Mouse (Mus musculus): ENCODE results near the gene Tyw3. TPM values are rescaled to one million over a fixed set of nuclear protein-coding genes. Genes with fewer than 3 reads are reported as not detected.

Gene Tyw3
- polyA plus RNA-seq, 1 experiment from 2014 or later: 13.4 TPM

DNA sequence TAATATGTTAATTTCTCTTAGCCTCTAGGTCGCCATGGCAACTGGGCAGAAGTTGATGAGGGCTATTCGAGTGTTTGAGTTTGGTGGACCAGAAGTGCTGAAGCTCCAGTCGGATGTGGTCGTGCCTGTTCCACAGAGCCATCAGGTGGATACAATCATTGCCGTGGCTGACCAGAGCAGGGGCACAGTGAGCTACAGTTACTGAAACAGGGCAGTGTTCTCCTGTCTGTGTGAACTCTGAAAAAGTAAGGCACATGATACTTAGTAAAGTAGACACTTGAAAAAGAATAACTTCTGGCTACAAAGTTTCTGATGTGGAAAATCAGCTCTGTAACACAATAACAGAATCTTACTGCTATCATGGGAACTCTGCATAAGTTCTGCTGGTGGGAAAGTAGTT is 8.0 kb upstream of the Tyw3 start:
- no peaks in the 10 kb centered on the region for H3K9me3 ChIP-seq (replicated peaks; ENCODE audit: control insufficient read depth, low read length, poor library complexity, severe bottlenecking)
- no peak overlapping the region for H3K4me3 ChIP-seq (ENCODE audit: low read depth, low read length)
- H3K36me3 ChIP-seq (ENCODE audit: control insufficient read depth, insufficient read depth, low read length): no peaks in the 10 kb centered on the region
- H3K4me2 ChIP-seq (ENCODE audit: low read length): no peak overlapping the region
- H3K4me1 ChIP-seq (ENCODE audit: control insufficient read depth, insufficient read depth, low read length): no peaks in the 10 kb centered on the region
- H3K27ac ChIP-seq (ENCODE audit: low read length): no peak overlapping the region
- ATAC-seq: no peak
- no peaks in the 10 kb centered on the region for H3K27me3 ChIP-seq (ENCODE audit: control insufficient read depth, insufficient read depth, low read depth, low read length)
- H3K9ac ChIP-seq (ENCODE audit: low read depth, low read length): no peak overlapping the region
- WGBS: 66% methylated on average over 5 of the region's 5 CpGs

DNA sequence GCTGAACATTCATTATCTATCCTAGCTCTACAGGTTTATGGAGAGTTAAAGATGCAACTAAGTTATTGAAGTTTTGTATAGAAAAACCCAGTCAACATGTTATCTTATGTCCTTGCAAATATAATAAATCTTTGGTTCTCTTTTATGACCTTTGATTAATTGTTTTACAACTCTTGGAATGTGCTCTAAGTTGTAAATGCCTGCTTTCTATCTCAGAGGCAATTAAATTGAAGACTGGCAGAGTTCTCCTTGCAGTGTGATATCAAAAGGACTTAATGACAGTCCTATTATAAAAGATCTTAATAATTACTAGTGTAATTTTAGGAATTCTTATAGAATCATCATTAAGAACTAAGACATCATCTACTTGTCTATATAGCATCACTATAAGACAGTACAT is 5.2 kb upstream of the Tyw3 start:
- no peak overlapping the region for H3K4me3 ChIP-seq (ENCODE audit: low read depth, low read length)
- no peak overlapping the region for H3K27ac ChIP-seq (ENCODE audit: low read length)
- no peaks in the 10 kb centered on the region for H3K9me3 ChIP-seq (replicated peaks; ENCODE audit: control insufficient read depth, low read length, poor library complexity, severe bottlenecking)
- H3K27me3 ChIP-seq (ENCODE audit: control insufficient read depth, insufficient read depth, low read depth, low read length): no peaks in the 10 kb centered on the region
- no peaks in the 10 kb centered on the region for H3K36me3 ChIP-seq (ENCODE audit: control insufficient read depth, insufficient read depth, low read length)
- peaks cover 5% of the 10 kb centered on the region for H3K4me1 ChIP-seq (ENCODE audit: control insufficient read depth, insufficient read depth, low read length)
- no peak overlapping the region for H3K4me2 ChIP-seq (ENCODE audit: low read length)
- no peak overlapping the region for H3K9ac ChIP-seq (ENCODE audit: low read depth, low read length)
- ATAC-seq: no peak

- ATAC-seq: no peak
- no peak overlapping the region; the same call in 1 of the 2 replicates for H3K27ac ChIP-seq (ENCODE audit: low read length)
- peak overlapping the region; percentile 89 for H3K4me2 ChIP-seq (ENCODE audit: low read length)
- H3K4me3 ChIP-seq (ENCODE audit: low read depth, low read length): peak overlapping the region; percentile 83
- no peaks in the 10 kb centered on the region for H3K9me3 ChIP-seq (replicated peaks; ENCODE audit: control insufficient read depth, low read length, poor library complexity, severe bottlenecking)
- H3K9ac ChIP-seq (ENCODE audit: low read depth, low read length): peak overlapping the region; percentile 84
- peaks cover 10% of the 10 kb centered on the region for H3K4me1 ChIP-seq (ENCODE audit: control insufficient read depth, insufficient read depth, low read length)
- H3K36me3 ChIP-seq (ENCODE audit: control insufficient read depth, insufficient read depth, low read length): no peaks in the 10 kb centered on the region; the same call in 1 of the 2 replicates
- WGBS: 41% methylated on average over 7 of the region's 7 CpGs
- no peaks in the 10 kb centered on the region for H3K27me3 ChIP-seq (ENCODE audit: control insufficient read depth, insufficient read depth, low read depth, low read length)
Measured at GRCm38 (mm10) chr3:154597561-154597960, 657 bp upstream of the Tyw3 start.

DNA sequence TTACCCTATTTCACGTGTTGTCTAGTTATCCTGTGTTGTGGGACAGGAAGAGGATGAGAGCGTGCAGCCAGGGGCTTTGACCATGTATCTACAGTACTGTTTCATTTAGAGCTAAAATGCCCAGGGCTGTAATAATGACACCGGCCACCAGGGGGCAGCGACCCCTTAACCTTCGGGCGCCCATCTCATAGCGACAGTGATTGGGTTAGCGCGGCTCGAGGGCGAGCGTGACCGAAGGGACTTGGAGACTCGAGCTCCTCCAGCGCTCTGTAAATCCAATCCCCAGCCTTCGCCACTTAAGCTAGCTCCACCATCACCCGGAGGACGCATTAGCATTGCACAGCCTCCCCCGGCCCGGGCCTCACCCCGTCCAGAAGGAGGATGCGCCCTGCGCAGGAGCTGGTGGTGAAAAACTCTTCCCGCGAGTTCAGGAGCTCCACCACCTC is 393 bp downstream of the Tyw3 start, which contains the start of gene Cryz:
Cryz (plus strand) TSS at position 224 of the 446 bp plus-strand sequence.
- H3K36me3 ChIP-seq (ENCODE audit: control insufficient read depth, insufficient read depth, low read length): no peaks in the 10 kb centered on the region; the same call in 1 of the 2 replicates
- 0% methylated on average over 25 of the region's 25 CpGs for WGBS
- H3K27me3 ChIP-seq (ENCODE audit: control insufficient read depth, insufficient read depth, low read depth, low read length): no peaks in the 10 kb centered on the region
- peaks cover 10% of the 10 kb centered on the region for H3K4me1 ChIP-seq (ENCODE audit: control insufficient read depth, insufficient read depth, low read length)
- peak within 1 kb of the TSS; percentile 89 for H3K4me2 ChIP-seq (ENCODE audit: low read length)
- H3K9ac ChIP-seq (ENCODE audit: low read depth, low read length): peak within 1 kb of the TSS; percentile 84
- H3K27ac ChIP-seq (ENCODE audit: low read length): peak within 1 kb of the TSS; percentile 96
- H3K9me3 ChIP-seq (replicated peaks; ENCODE audit: control insufficient read depth, low read length, poor library complexity, severe bottlenecking): no peaks in the 10 kb centered on the region
- H3K4me3 ChIP-seq (ENCODE audit: low read depth, low read length): peak within 1 kb of the TSS; percentile 83
- peak; percentile 90 for ATAC-seq

DNA sequence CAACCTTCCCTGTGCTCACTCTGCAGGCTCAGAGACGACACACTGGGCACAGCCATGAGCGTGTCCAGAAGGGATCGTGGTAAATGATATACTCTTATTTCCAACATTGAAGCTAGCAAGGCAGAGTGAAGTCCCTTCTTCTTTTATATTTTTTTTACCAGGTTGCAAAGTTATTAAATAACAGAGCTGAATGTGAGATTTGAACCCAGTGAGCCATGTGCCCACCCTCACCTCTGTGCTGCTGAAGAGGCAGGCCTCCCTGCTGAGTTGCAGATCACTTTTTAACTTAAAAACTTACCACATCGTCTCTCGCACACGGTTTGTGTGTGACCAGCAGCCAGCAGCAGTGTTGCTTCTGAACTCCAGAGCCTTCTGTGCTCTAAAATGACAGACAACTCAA is 2.7 kb downstream of the Tyw3 start:
- 95% methylated on average over 6 of the region's 6 CpGs for WGBS
- H3K4me3 ChIP-seq (ENCODE audit: low read depth, low read length): no peak overlapping the region
- peaks cover 10% of the 10 kb centered on the region for H3K4me1 ChIP-seq (ENCODE audit: control insufficient read depth, insufficient read depth, low read length)
- H3K4me2 ChIP-seq (ENCODE audit: low read length): no peak overlapping the region
- H3K9me3 ChIP-seq (replicated peaks; ENCODE audit: control insufficient read depth, low read length, poor library complexity, severe bottlenecking): no peaks in the 10 kb centered on the region
- peaks cover 12% of the 10 kb centered on the region for H3K36me3 ChIP-seq (ENCODE audit: control insufficient read depth, insufficient read depth, low read length)
- H3K27me3 ChIP-seq (ENCODE audit: control insufficient read depth, insufficient read depth, low read depth, low read length): no peaks in the 10 kb centered on the region
- H3K27ac ChIP-seq (ENCODE audit: low read length): no peak overlapping the region
- no peak overlapping the region for H3K9ac ChIP-seq (ENCODE audit: low read depth, low read length)
- ATAC-seq: no peak

DNA sequence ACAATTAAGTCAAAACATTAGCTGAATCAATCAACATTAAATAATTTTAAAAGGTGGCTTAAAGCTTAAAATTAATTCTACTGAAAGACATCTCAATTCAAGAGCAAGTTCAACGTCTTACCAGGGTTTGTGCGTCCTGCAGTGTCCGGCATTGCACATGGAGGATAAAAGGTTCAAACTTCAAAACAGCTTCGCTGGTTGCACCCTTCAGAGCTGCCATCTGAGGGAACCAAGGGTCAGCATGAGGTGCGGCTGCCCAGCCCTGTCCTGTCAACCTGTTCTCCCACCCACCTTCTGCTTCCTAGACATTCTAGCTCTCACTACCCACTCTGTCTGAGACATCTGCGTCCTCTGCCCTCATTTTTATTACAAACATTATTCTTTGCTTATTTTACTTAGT is 3.3 kb downstream of the Tyw3 start:
- H3K9ac ChIP-seq (ENCODE audit: low read depth, low read length): no peak overlapping the region
- WGBS: 89% methylated on average over 6 of the region's 6 CpGs
- peaks cover 12% of the 10 kb centered on the region for H3K36me3 ChIP-seq (ENCODE audit: control insufficient read depth, insufficient read depth, low read length)
- no peak overlapping the region for H3K4me2 ChIP-seq (ENCODE audit: low read length)
- peaks cover 10% of the 10 kb centered on the region for H3K4me1 ChIP-seq (ENCODE audit: control insufficient read depth, insufficient read depth, low read length)
- ATAC-seq: no peak
- no peaks in the 10 kb centered on the region for H3K9me3 ChIP-seq (replicated peaks; ENCODE audit: control insufficient read depth, low read length, poor library complexity, severe bottlenecking)
- no peak overlapping the region for H3K27ac ChIP-seq (ENCODE audit: low read length)
- H3K27me3 ChIP-seq (ENCODE audit: control insufficient read depth, insufficient read depth, low read depth, low read length): no peaks in the 10 kb centered on the region
- no peak overlapping the region for H3K4me3 ChIP-seq (ENCODE audit: low read depth, low read length)

GRCm38 (mm10) chr3:154591621-154592020 is 5.3 kb downstream of the Tyw3 start:
- H3K36me3 ChIP-seq (ENCODE audit: control insufficient read depth, insufficient read depth, low read length): peaks cover 20% of the 10 kb centered on the region
- no peaks in the 10 kb centered on the region for H3K27me3 ChIP-seq (ENCODE audit: control insufficient read depth, insufficient read depth, low read depth, low read length)
- H3K9me3 ChIP-seq (replicated peaks; ENCODE audit: control insufficient read depth, low read length, poor library complexity, severe bottlenecking): no peaks in the 10 kb centered on the region
- no peak overlapping the region for H3K4me2 ChIP-seq (ENCODE audit: low read length)
- H3K4me3 ChIP-seq (ENCODE audit: low read depth, low read length): no peak overlapping the region
- WGBS: 97% methylated on average over 3 of the region's 3 CpGs
- peaks cover 5% of the 10 kb centered on the region for H3K4me1 ChIP-seq (ENCODE audit: control insufficient read depth, insufficient read depth, low read length)
- no peak overlapping the region for H3K27ac ChIP-seq (ENCODE audit: low read length)
- no peak overlapping the region for H3K9ac ChIP-seq (ENCODE audit: low read depth, low read length)
- no peak for ATAC-seq

DNA sequence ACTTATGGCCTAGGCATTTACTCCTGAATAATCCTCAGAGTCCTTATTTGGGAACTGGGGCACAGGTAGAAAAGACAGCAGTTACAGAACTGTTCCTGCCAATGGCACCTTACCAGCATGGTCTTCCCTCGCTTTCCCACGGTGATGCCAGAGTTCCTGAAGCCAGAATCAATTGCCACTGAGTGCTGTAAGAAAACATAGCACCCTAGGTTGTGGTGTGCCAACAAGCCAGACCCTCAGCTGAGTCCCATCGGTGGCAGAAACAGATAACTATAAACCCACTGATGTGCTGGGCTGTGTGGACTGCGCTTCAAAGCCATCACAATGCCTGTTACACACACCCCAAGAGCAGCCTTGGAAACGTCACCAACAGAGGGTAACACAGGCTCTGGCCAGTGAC is 5.9 kb downstream of the Tyw3 start:
- Histone ChIP-seq H3K4me2 (ENCODE audit: low read length) (no peak overlapping the region), H3K9ac (ENCODE audit: low read depth, low read length) (no peak overlapping the region), H3K9me3 (replicated peaks; ENCODE audit: control insufficient read depth, low read length, poor library complexity, severe bottlenecking) (no peaks in the 10 kb centered on the region), H3K27ac (ENCODE audit: low read length) (no peak overlapping the region), H3K4me3 (ENCODE audit: low read depth, low read length) (no peak overlapping the region), H3K4me1 (ENCODE audit: control insufficient read depth, insufficient read depth, low read length) (peaks cover 3% of the 10 kb centered on the region), H3K36me3 (ENCODE audit: control insufficient read depth, insufficient read depth, low read length) (peaks cover 20% of the 10 kb centered on the region), H3K27me3 (ENCODE audit: control insufficient read depth, insufficient read depth, low read depth, low read length) (no peaks in the 10 kb centered on the region)
- 94% methylated on average over 5 of the region's 5 CpGs for WGBS
- no peak for ATAC-seq

GRCm38 (mm10) chr3:154584351-154584750 is 12.6 kb downstream of the Tyw3 start:
- no peaks in the 10 kb centered on the region for H3K27me3 ChIP-seq (ENCODE audit: control insufficient read depth, insufficient read depth, low read depth, low read length)
- no peak for ATAC-seq
- peaks cover 17% of the 10 kb centered on the region for H3K36me3 ChIP-seq (ENCODE audit: control insufficient read depth, insufficient read depth, low read length)
- 94% methylated on average over 8 of the region's 8 CpGs for WGBS
- no peak overlapping the region for H3K27ac ChIP-seq (ENCODE audit: low read length)
- H3K9me3 ChIP-seq (replicated peaks; ENCODE audit: control insufficient read depth, low read length, poor library complexity, severe bottlenecking): no peaks in the 10 kb centered on the region
- H3K4me1 ChIP-seq (ENCODE audit: control insufficient read depth, insufficient read depth, low read length): no peaks in the 10 kb centered on the region
- H3K4me3 ChIP-seq (ENCODE audit: low read depth, low read length): no peak overlapping the region
- no peak overlapping the region for H3K9ac ChIP-seq (ENCODE audit: low read depth, low read length)
- no peak overlapping the region for H3K4me2 ChIP-seq (ENCODE audit: low read length)

Measured in midbrain, embryonic 16.5 days (tissue).